Mouse (Mus musculus) adrenal gland, postnatal 25 days (tissue): Measurements from ENCODE around the gene Hist3h2a. TPM values are rescaled to one million over a fixed set of nuclear protein-coding genes. Genes with fewer than 3 reads are reported as not detected.
A peak's percentile ranks its signal among the peaks of the same experiment; 100 is the strongest.
"Not testable (repeated sequence)": the region's sequence is repeated elsewhere in the genome, so short reads cannot be mapped to it uniquely, and the experiment has no call there.

Experiments used
- DNase-seq: peaks from one replicate; pipeline ENCODE4 v3.0.0; 2021; ENCODE audit warnings: mixed read lengths
- total RNA-seq: library from RNA; stranded (reverse); gene quantifications from 2 replicates; pipeline ENCODE4 v1.2.3, GENCODE M21; 2021

Gene Hist3h2a
- total RNA-seq, 1 experiment from 2014 or later, result 25.6 TPM

GRCm38 (mm10) chr11:58947798-58948528, 6.5 kb upstream of the Hist3h2a start:
- DNase-seq, result no peak

- peak; percentile 48 for DNase-seq
Observed at GRCm38 (mm10) chr11:58948542-58949479, 5.7 kb upstream of the Hist3h2a start, which contains the start of gene Hist3h2ba. Hist3h2ba (plus strand) TSS chr11:58948920.

GRCm38 (mm10) chr11:58949480-58950431, 4.7 kb upstream of the Hist3h2a start:
- no peak for DNase-seq

GRCm38 (mm10) chr11:58951210-58951609, 3.3 kb upstream of the Hist3h2a start:
- no peak for DNase-seq

GRCm38 (mm10) chr11:58953351-58954169, 925 bp upstream of the Hist3h2a start:
- no peak for DNase-seq

- DNase-seq, result not testable (repeated sequence)
Observed at GRCm38 (mm10) chr11:58954170-58954419, 390 bp upstream of the Hist3h2a start.

GRCm38 (mm10) chr11:58955143-58955867, 820 bp downstream of the Hist3h2a start:
- DNase-seq, result no peak

- DNase-seq, result no peak
Observed at GRCm38 (mm10) chr11:58955868-58956257, 1.4 kb downstream of the Hist3h2a start.

- DNase-seq, result no peak
Observed at GRCm38 (mm10) chr11:58957226-58957914, 2.9 kb downstream of the Hist3h2a start.

- DNase-seq, result no peak
Observed at GRCm38 (mm10) chr11:58958536-58958935, 4.1 kb downstream of the Hist3h2a start.

- no peak for DNase-seq
Observed at GRCm38 (mm10) chr11:58959186-58959825, 4.8 kb downstream of the Hist3h2a start.

GRCm38 (mm10) chr11:58959921-58960465, 5.5 kb downstream of the Hist3h2a start:
- peak; percentile 81 for DNase-seq

- no peak for DNase-seq
Observed at GRCm38 (mm10) chr11:58961364-58962177, 7.1 kb downstream of the Hist3h2a start.

- peak; percentile 51 for DNase-seq
Observed at GRCm38 (mm10) chr11:58963543-58963942, 9.1 kb downstream of the Hist3h2a start.

- no peak for DNase-seq
Observed at GRCm38 (mm10) chr11:58964216-58964615, 9.7 kb downstream of the Hist3h2a start.

- DNase-seq, result no peak
Observed at GRCm38 (mm10) chr11:58965001-58965760, 10.7 kb downstream of the Hist3h2a start.

GRCm38 (mm10) chr11:58967346-58967745, 12.9 kb downstream of the Hist3h2a start:
- DNase-seq, result no peak
